Mouse (Mus musculus) stomach, postnatal 0 days (tissue): Measurements from ENCODE around the gene Rsph10b.

Experiments
- CTCF ChIP-seq: IDR thresholded peaks from 2 replicates; pipeline ENCODE4 v1.5.1; 2016; ENCODE audit warnings: antibody characterized with exemption, low read depth, mild to moderate bottlenecking, moderate library complexity
- EP300 ChIP-seq: optimal IDR thresholded peaks from 2 replicates; pipeline ENCODE3; 2016; ENCODE audit warnings: antibody characterized with exemption

DNA sequence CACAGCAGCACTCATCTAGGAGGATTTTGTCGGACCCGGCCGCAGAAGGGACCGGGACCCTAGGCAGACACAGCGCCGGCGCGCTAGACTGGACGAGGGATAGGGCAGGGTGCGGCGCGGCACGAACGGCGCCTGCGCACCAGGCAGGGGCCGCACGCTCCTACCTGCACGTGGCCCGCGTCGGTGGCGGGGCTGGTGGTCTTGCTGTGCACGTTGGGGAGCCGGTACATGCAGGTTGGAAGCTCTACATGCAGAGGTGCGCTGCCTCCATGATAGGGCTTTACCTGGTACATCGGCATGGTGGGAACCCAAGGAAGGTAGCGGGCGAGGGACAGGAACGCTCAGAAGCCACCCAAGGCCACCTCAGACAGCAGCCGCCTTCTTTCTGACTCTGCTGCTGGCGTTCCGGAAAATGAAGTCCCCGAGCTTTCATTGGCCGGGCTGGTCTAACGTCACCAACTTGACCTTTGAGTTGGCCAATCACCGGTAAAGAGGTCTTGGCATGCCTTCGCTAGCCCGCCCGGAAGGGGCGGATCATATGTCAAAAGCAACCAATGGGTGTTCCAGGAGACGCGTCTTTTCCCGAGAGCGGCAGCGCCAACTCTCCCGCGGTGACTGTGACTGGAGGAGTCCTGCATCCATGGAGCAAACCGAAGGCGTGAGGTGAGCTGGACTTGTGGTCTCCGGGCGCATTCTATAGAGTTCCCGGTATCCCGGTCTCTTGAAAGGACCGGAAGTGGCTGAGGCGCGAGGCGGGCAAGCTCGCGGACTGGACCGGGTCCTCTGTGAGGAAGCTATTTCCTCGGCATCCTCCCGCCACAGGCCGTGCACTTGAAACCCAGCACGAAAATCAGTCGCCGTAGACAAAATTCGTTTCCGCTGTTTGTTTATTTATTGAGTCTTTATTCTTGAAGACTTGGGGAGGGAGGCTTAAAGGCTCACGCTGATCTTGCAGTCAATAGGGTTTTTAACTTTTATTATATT, 23.1 kb upstream of the Rsph10b start, which contains the start of the genes Aimp2 and Pms2:
- TF ChIP-seq CTCF (no peak), EP300 (no peak)
